Mouse (Mus musculus): Measurements from ENCODE around the gene Tbcb. TPM values are rescaled to one million over a fixed set of nuclear protein-coding genes. Genes with fewer than 3 reads are reported as not detected.
A peak's percentile ranks its signal among the peaks of the same experiment; 100 is the strongest.
"Not testable (repeated sequence)": the region's sequence is repeated elsewhere in the genome, so short reads cannot be mapped to it uniquely, and the experiment has no call there.

Tbcb gene
- total RNA-seq, 1 experiment from 2014 or later = 86.6 TPM

DNA sequence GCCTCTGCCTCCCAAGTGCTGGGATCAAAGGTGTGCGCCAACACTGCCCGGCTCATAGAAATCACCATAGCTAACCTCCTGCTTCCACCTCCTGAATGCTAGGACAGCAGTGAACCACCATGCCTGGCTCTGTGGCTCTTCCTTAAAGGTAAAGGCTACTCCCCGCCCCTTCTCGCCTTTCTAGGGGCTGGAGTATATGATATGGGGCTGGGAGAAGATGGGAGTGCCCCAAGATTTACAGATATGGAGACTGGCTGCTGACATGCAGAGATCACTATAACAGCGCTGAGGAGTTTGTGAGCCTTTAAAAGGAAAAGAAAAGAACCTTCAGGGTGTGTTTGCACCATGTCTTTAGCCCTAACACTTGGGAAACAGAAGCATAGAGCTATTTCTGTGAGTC is 9.9 kb downstream of the Tbcb start:
- no peak for DNase-seq

DNA sequence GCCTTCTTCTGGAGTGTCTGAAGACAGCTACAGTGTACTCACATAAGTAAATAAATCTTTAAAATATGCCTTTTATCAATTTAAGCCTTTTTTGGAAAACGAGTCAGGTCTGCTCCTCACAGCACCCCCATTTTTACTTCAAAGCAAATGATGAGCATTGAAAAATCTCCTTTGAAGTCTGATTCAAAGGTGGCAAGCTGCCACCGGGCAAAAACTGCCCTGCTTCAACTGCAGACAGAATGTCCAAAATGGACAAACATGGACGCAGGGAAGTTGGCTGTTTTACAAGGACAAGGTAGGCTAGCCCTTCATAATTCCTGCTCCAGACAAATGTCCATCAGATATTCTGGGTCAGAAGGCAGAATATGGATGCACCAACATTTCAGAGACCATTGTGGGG is 10.6 kb downstream of the Tbcb start:
- DNase-seq = no peak

DNA sequence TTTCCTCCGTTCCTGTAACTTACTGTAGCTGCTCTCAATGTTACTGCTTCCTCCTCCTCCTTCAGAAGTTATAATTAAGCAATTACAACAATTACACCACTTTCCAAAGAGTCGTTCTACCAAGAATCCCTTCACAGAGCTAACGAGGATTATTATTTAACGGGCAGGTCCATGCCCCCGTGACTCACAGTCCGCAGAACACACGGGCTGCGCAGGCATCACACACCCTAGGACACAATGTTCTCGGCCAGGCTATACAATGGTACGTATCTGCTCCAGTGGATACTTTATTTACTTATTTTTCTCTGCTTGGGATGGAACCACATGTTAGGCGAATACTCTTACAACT is 12.1 kb downstream of the Tbcb start:
- DNase-seq = no peak

DNA sequence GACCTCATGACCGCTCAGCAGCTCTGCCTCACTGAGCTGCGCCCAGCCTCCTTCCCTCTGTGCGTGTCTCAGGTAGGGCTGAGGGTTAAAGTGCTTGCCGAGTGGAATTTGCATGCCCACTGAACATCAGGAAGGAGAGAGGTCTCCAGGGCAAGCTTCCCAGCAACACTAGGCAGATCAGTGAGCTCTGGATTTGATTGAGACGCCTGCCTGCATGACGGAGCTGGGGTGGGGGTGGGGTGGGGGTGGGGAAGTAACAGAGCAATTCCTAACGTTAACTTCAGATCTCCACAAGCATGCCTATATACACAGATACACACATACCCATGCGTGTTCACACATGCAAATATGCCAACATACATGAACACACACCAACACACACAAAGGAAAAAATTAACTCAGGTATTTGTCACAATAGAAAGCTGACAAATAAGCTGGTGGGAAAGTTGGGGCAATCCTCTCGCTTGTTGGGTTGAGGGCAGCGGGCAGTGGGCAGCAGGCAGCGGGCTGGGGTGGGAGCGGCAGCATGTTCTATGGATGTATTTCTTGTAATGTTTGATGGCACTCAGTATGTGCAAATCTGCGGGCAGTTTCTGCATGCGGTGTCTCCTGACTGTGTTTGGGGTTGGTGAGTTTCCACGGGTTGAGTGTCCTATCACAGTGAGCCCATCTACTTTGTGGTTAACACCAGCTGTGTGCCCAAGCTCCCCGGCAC is 12.6 kb downstream of the Tbcb start:
- DNase-seq = peak; percentile 52

DNA sequence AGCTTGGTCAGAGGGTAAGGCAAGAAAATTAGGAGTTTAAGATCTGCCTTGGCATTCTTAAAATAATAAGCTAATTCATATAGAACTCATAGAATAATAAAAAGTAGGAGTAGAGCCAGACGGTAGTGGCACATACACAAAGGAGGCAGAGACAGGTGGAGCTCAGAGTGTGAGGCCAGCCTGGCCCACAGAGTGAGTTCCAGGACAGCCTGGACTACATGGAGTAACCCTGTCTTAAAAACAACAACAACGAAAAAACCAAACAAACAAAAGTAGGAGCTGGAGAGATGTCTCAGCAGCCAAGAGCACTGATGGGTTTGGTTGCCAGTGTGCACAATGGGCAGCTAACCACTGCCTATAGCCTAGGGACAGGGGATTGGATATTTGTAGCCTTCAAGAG is 14.8 kb downstream of the Tbcb start:
- no peak for DNase-seq

DNA sequence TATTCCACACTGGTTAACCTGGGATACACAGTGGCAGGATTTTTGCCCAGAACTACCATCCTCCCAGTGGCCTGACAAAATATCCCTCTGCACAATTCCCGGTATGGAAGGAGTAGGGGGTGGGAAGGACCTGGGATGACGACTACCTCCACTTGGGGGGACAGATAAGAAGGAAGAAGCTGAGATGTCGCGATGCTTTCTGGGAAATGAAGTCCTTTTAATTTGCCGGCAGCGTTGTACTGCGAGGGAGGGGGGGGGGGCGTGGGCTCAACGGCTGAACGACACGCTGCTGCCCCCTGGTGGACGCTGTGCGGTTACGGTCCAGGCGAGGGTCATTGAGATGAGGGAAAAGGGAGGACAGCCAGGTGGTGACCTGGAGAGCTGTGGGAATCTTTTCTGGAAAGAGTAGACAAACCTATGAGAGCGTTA is 15.3 kb downstream of the Tbcb start:
- peak; percentile 83 for DNase-seq

DNA sequence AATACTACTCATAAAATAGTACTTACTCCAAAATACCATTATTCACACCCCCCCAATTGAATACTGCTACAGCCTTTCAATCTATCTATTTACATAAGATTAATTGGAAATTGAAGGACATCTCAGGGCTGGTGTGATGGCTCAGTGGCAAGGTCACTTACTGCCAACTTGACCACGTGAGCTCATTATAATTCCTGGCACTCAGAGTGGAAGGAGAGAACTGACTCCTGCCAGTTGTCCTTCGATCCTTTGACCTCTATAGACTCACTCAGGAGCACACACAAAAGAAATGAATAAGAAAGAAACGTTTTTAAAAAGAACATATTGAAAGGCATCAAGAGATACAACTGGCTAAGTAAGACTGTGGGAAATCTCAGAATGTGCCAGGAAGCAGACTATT is 16.2 kb downstream of the Tbcb start:
- DNase-seq = no peak

DNA sequence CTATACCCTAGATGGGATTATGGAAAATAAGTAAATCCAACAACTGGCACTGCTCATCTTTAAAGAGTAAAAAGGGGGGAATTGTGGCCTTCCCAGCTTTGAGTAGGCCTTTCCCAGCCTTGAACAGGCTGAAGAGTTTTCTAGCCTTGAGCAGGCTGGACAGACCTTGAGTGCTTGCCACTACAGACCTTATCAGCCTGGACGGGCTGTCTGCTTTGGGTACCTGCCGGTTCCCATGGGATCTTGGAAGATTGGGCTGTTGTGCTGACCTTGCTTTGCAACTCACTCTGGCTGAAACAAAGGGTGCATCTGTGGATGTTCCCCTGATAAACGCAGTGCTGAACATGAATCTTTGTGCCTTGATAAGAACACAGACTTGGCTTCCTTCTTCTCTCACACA is 18.2 kb downstream of the Tbcb start:
- DNase-seq = no peak

DNA sequence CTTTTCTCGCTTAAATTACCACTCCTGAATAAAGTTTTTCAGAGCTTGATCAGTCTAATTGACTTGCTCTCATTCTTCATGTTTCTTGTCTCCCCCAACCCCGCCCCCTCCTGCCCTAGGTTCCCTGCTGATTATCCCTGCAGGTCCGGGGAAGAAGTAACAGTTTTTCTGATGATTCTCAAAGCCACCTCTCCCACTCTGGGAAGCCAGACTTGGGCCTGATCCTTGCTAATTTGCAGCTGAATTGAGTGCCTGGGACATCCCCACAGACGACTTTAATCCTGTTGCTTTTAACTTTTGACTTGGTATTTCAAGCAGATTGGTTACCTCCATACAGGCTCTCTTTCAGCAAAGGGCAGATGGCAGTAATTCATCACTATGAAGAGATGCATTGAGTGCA is 21.0 kb downstream of the Tbcb start:
- no peak for DNase-seq

DNA sequence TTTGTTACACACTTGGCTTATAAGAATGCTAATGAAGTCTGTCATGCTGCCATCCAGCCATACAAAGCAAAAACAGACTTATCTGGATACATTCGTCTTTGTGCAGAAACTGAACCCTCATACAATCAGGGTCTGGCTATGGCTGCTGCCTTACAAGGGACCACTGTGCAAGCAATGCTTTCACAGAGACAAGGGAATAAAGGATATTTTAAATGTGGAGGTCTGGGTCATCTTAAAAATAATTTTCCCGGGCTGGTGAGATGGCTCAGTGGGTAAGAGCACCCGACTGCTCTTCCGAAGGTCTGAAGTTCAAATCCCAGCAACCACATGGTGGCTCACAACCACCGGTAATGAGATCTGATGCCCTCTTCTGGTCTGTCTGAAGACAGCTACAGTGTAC is 25.7 kb downstream of the Tbcb start:
- DNase-seq = not testable (repeated sequence)

DNA sequence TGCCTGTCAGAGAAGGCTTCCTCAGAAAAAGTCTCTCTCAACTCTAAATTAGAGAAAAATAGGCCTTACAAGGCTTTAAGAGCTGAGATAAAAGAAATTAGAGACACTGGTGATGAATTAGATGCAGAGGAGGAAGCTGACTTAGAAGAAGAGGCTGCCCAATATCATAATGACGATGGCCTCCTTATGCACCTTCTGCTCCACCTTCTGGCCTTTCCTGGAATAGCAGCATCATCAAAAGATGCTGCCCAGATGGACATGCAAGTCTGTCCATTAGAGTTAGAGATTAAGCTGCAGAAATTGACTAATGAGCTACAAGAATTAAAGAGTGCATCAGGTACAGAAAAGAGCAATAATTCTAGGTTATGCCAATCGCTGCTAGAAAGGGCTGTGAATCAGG is 26.7 kb downstream of the Tbcb start:
- DNase-seq = peak; percentile 59

DNA sequence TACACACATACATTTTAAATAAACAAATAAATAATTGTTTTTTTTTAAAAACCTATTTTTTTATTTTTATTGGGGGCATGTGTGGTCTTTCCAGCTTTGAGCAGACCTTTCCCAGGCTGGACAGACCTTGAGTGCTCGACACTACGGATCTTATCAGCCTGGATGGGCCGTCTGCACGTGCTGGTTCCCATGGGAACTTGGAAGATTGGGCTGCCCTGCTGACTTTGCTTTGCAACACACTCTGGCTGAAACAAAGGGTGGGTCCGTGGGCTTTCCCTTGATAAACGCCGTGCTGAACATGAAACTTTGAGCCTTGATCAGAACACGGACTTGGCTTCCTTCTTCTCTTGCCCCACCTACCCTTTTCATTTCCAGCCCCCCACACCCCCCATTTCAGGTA is 27.7 kb downstream of the Tbcb start:
- DNase-seq = peak; percentile 41

DNA sequence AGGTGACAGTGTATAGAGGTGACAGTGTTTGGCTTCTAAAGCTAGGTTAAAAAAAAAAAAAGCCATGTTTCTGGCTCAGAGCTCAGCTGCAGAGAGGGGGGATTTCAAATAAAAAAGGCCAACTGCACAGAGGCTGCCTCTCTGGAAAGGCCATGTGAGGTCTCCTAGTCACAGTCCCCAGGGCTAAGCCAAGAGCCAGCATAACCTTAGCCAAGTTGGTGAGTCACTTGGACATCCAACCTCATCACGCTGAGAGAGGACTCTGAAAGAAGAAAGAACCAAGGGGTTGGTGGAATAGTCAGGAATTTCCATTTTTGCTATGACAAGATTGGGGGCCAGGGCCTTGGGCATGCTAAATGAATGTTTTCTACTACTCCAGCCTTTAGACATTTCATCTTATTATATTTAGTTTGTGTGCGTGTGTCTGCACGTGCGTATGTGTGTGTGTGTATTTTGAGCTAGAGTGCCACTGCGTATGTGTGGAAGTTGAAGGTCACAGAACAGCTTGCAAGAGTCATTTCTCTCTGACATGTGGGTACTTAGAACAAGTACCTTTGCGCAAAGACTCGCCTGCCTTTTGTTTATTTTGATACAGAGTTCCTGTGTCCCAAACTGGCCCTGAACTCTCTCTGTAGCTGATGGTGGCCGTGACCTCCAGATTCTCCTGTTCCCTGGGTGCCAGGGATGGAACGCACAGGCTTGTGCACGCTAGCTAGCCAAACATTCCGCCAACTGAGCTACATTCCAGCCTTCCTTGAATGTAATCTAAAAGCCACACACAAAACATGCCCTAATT is 29.0 kb downstream of the Tbcb start:
- DNase-seq = peak; percentile 39

DNA sequence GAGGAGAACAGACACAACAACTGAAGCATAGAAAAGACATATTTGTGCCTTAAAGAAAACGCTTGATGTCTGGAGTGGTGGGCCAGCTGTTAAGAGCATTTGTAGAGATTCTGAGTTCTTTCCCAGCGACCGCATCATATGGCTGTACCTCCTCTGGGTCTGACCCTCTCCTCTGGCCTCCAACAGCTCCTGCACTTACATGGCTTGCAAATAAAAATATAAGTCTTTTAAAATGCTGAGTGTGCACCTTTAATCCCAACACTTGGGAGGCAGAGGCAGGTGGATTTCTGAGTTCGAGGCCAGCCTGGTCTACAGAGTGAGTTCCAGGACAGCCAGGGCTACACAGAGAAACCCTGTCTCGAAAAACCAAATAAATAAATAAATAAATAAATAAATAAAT is 31.4 kb downstream of the Tbcb start:
- DNase-seq = not testable (repeated sequence)

DNA sequence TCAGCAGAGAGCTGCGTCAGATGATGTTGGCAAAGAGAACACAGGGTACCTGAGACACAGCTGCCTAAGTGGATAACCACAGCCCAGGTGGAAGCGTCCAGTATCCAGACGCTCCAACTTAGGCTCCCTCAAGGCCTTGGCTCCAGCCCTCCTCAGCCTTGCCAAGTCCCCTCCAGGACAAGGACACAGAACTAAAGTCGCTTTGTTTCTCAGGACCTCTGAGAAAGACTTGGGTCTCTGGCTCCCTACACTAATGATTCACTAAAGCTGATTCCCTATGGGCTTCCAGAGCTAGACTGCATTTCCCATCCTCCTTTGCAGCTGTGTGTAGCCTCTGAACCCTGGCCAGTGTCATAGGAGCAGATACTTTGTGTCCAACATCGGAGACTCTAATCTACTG is 31.9 kb downstream of the Tbcb start:
- DNase-seq = no peak

DNA sequence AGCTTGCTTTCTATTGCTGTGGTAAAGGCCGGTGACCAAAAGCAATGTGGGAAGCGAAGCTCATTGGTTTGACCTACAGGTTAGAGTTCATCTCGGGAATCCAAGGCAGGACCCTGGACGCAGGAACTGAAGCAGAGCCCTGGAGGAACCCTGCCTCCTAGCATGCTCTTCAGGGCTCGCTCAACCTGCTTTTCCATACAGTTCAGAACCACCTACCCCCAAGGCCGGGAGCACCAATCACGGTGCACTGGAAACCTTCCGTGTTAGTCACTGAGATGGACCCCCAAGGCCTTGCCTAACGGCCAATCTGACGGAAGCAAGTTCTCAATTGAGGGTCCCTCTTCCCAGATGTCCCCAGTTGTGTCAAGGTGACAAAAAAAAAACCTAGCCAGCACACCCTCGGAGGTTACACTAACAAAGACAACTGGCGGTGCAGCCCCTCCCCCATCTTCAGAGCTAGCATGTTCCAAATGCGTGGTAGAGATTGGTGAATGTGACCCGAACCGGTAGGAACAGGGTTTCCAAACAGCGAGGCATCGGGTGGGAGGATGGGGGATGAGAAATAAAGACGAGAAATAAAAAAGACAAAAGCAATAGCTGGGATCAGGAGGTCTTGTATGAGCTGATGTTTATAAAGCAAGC is 32.5 kb downstream of the Tbcb start:
- DNase-seq = no peak

DNA sequence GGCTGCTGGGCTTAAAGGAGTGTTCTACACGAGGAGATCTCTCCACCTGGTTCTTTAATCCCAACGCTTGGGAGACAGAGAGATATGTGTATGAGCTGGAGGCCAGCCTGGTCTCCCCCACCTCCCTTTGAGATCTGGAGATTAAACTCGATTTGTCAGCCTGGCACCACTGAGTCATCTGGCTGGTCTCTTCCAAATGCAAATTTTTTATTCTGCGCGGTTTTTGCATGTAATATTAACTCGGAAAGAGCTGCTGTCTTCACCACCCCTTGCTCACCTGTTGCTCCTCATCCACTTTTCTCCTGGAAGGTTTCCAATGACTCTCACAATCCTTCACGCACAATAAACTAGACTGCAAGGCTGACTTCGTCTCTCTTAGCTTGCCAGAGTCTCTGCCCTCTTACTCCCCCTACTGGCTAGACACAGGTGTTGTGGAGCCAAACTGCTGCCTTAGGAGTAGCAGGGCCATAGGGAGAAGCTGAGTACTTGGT is 33.5 kb downstream of the Tbcb start, which contains the start of gene Capns1:
Gene Capns1, minus strand, starts transcription at position 331 of the 491 bp plus-strand sequence.
- DNase-seq = peak; percentile 47

DNA sequence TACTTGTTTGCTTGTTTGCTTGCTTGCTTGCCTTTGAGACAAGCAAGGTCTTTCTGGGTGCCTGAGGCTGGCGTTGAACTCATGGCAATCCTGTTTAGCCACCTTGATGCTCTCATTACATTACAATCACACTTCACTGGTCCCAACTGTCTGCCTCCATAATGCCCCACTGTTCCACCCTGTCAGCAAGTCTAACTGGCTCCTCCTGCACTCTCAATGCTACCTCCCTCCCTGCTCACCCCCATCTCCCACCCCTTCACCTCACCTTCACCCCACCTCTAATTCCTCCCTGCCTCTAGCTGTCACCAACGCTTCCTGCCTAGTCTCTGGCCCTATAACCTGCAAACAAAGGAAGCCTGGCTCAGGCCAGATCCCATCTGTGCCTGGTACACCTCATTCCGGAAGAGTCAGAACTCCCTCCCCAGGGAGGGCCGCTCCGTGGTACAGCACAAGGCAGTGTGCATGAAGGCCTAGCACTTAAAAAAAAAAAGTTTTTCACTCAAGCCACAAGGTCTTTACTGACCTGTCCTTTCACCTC is 34.4 kb downstream of the Tbcb start:
- DNase-seq = no peak

DNA sequence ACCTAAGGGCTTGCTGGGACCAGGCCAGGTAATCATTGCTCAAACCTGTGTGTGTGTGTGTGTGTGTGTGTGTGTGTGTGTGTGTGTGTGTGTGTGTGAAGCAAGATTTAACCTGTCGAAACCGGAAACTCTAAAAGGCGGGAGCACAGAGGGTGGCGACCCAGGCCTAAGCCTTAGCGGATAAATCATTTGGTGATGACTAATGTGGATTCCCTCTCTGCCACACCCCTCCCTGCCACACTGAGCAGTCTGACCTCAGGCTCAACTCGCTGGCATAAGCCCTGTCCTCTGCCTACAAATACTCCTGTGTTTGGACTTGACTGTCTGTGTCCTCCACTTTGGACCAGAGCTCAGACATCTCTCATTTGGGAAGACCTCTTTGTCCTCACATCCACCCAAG is 35.9 kb downstream of the Tbcb start:
- DNase-seq = no peak

DNA sequence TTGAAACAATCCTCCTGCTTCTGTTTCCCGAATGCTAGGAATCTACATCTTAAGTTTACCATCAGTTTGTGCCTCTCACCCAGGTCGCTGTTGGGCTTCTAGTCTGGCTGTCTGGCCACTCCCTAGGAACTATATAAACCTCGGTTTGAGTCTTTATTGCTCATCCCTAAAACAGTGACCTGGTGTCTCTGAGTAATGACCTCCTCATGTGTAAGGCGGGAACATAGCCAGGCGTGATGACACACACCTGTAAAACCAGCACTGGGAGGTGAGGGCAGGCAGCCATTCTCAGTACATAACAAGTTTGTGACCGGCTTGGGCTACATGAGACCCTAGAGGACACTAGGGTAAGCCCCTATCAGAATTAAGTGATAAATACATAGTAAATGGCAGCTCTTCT is 36.6 kb downstream of the Tbcb start:
- DNase-seq = peak; percentile 38

DNA sequence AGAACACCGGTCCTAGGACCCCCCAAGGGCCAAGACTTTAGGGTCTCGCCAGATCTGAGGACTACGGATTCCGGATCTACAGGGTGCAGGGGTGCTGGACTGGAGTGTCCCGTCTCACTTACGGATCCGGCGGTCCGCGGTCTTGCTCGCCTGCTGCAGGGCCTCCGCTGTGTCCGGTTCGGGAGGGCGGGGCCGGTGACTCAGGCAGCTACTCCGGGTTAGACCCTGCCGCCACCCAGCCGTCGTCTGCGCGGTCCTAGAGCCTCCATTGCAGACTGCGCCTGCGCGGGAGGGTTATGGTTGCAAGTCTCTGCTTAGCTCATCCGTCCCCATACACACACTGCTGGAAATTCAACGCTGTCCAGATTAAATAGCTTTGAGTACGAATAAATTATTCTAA is 37.2 kb downstream of the Tbcb start:
- DNase-seq = peak; percentile 99

DNA sequence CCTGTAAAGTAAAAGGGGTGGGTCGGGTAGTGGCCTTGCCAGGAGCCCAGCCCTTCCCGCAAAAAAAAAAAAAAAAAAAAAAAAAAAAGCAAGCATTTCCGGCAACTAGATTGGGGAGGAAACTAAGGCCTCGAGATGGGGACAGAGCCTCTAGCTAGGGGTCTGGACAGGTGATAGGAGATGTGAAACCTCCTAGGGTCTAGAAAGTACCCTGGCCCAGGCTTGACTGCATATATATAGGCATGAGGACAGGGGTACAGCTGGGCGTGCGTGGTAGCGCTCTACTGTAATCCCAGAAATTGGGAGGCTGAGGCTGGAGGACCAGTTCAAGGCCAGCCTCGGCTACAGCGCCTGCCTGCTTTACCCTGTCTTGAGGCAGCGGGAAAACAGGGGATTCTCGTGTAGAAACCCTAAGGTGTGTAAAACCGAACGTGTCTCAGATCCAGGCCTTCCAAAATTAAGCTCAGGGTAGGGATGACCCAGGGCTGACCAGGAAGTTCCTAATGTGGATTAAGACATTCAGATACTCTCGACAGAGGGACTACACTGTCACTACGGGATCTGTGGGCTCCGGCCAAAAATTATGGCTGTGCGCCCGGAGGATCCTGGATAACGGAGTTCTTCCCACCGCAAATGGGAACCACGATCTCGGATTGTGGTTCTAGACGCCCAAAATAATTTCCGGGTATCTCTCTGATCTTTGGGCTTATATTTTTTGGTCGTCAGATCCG is 37.8 kb downstream of the Tbcb start:
- DNase-seq = peak; percentile 59
